Mouse (Mus musculus): Measurements from ENCODE around the gene Gfpt2. TPM values are rescaled to one million over a fixed set of nuclear protein-coding genes. Genes with fewer than 3 reads are reported as not detected.
A peak's percentile ranks its signal among the peaks of the same experiment; 100 is the strongest.

The Gfpt2 gene
- total and polyA plus RNA-seq, 3 experiments, result 0.04 TPM; not detected in 2

- DNase-seq (ENCODE audit: extremely low read depth), result peak; percentile 66
- H3K4me2 ChIP-seq (ENCODE audit: insufficient read depth, low read depth, poor library complexity, severe bottlenecking), result peak overlapping the region; percentile 64
- H3K79me2 ChIP-seq (replicated peaks; ENCODE audit: control insufficient read depth, extremely low read depth, insufficient read depth, poor library complexity, severe bottlenecking), result no peaks in the 10 kb centered on the region
- no peaks in the 10 kb centered on the region for H3K9me3 ChIP-seq (replicated peaks; ENCODE audit: low read length)
- peaks cover 1% of the 10 kb centered on the region for H3K27me3 ChIP-seq (replicated peaks)
- H3K4me1 ChIP-seq (ENCODE audit: control insufficient read depth in 1 of 2, insufficient read depth in 2 of 2), result peaks cover 7 to 32% of the 10 kb centered on the region in 2 experiments
- in situ Hi-C loops (cut with MboI; ENCODE audit: low pct_ligation_motif_present, low pct_unique_long_range_greater_than_20kb, low sequenced_read_pairs), result no loop called here
- H3K27ac ChIP-seq (ENCODE audit: insufficient read depth, low read depth), result no peak overlapping the region
- H3K4me3 ChIP-seq (replicated peaks in 1 of 3; ENCODE audit: low read depth in 2 of 3, low read length in 2 of 3, poor library complexity in 1 of 3), result no peak overlapping the region
- TF ChIP-seq EP300 (IDR thresholded peaks at IDR 0.05; ENCODE audit: low read length) (peak; percentile 42; the same call in 1 of the 2 replicates), ELF1 (IDR thresholded peaks at IDR 0.05; ENCODE audit: low read depth, low read length) (peak; percentile 14; the same call in 1 of the 2 replicates), ZNF384 (IDR thresholded peaks at IDR 0.05; ENCODE audit: low read depth, low read length) (peak; percentile 92), SIN3A (IDR thresholded peaks at IDR 0.05; ENCODE audit: low read length) (peak; percentile 27; the same call in 1 of the 2 replicates), RCOR1 (conservative IDR thresholded peaks at IDR 0.05; ENCODE audit: low read depth, low read length) (0 out of 2 replicates have a peak, but pooled peaks have one; percentile 66), PAX5 (IDR thresholded peaks at IDR 0.05; ENCODE audit: low read length) (no peak), MXI1 (IDR thresholded peaks at IDR 0.05; ENCODE audit: low read depth, low read length) (no peak), ZKSCAN1 (IDR thresholded peaks at IDR 0.05; ENCODE audit: borderline replicate concordance, low read depth, low read length) (no peak), IRF4 (IDR thresholded peaks at IDR 0.05; ENCODE audit: low read depth, low read length) (peak; percentile 87), UBTF (IDR thresholded peaks at IDR 0.05; ENCODE audit: low read depth, low read length) (peak; percentile 49; the same call in 1 of the 2 replicates), CTCF (conservative IDR thresholded peaks at IDR 0.05 in 1 of 2, IDR thresholded peaks at IDR 0.05 in 1 of 2; ENCODE audit: low read depth in 2 of 2, low read length in 2 of 2) (no peak), MEF2A (IDR thresholded peaks at IDR 0.05; ENCODE audit: borderline replicate concordance, low read depth, low read length) (peak; percentile 79), RAD21 (IDR thresholded peaks at IDR 0.05; ENCODE audit: low read depth, low read length) (no peak), GABPA (IDR thresholded peaks at IDR 0.05; ENCODE audit: insufficient replicate concordance, low read depth, low read length) (no peak), POLR2A (IDR thresholded peaks at IDR 0.05; ENCODE audit: low read depth, low read length) (no peak), HCFC1 (IDR thresholded peaks at IDR 0.05; ENCODE audit: low read depth, low read length) (peak; percentile 37; the same call in 1 of the 2 replicates), MAX (IDR thresholded peaks at IDR 0.05; ENCODE audit: low read length) (no peak), USF1 (IDR thresholded peaks at IDR 0.05; ENCODE audit: low read depth, low read length) (no peak), TCF12 (IDR thresholded peaks at IDR 0.05; ENCODE audit: low read depth, low read length) (0 out of 2 replicates have a peak, but pooled peaks have one; percentile 39), POLR2AphosphoS2 (IDR thresholded peaks at IDR 0.05; ENCODE audit: low read depth, low read length) (no peak), KAT2A (IDR thresholded peaks at IDR 0.05; ENCODE audit: insufficient replicate concordance, low read length) (no peak), ZC3H11A (IDR thresholded peaks at IDR 0.05; ENCODE audit: low read depth, low read length) (no peak), E2F4 (IDR thresholded peaks at IDR 0.05; ENCODE audit: insufficient replicate concordance, low read depth, low read length) (no peak), TBP (conservative IDR thresholded peaks at IDR 0.05; ENCODE audit: low read depth, low read length) (peak; percentile 85), JUN (IDR thresholded peaks at IDR 0.05; ENCODE audit: insufficient read depth, low read depth, low read length) (0 out of 2 replicates have a peak, but pooled peaks have one; percentile 0), JUND (conservative IDR thresholded peaks at IDR 0.05; ENCODE audit: low read depth, low read length) (0 out of 2 replicates have a peak, but pooled peaks have one; percentile 34), NRF1 (IDR thresholded peaks at IDR 0.05; ENCODE audit: low read depth, low read length) (no peak), MAZ (IDR thresholded peaks at IDR 0.05; ENCODE audit: low read depth, low read length) (no peak), ZMIZ1 (IDR thresholded peaks at IDR 0.05; ENCODE audit: low read depth, low read length) (no peak), ETS1 (conservative IDR thresholded peaks at IDR 0.05; ENCODE audit: low read depth, low read length) (peak; percentile 53; the same call in 1 of the 2 replicates), NELFE (IDR thresholded peaks at IDR 0.05; ENCODE audit: low read depth, low read length) (no peak), CHD2 (IDR thresholded peaks at IDR 0.05; ENCODE audit: low read length) (no peak), BHLHE40 (IDR thresholded peaks at IDR 0.05; ENCODE audit: low read depth, low read length) (0 out of 2 replicates have a peak, but pooled peaks have one; percentile 20), USF2 (conservative IDR thresholded peaks at IDR 0.05; ENCODE audit: low read depth, low read length) (no peak), CHD1 (IDR thresholded peaks at IDR 0.05; ENCODE audit: low read depth, low read length) (no peak), MYC (IDR thresholded peaks at IDR 0.05; ENCODE audit: low read depth, low read length) (no peak), MAFK (IDR thresholded peaks at IDR 0.05; ENCODE audit: insufficient replicate concordance, low read length) (no peak), SMC3 (IDR thresholded peaks at IDR 0.05; ENCODE audit: low read depth, low read length) (no peak)
- peak overlapping the region; percentile 29; the same call in 1 of the 2 replicates for H3K9ac ChIP-seq (ENCODE audit: insufficient read depth, low read depth)
- no peaks in the 10 kb centered on the region for H3K36me3 ChIP-seq (replicated peaks in 1 of 2; ENCODE audit: control insufficient read depth in 1 of 2, insufficient read depth in 1 of 2, low read length in 1 of 2)
- dilution Hi-C loops (cut with MboI; ENCODE audit: extremely low pct_ligation_motif_present, extremely low pct_unique_long_range_greater_than_20kb, low sequenced_read_pairs), result no loop called here
These were observed 23.1 kb upstream of the Gfpt2 start for GRCm38 (mm10) chr11:49770676-49771550.

Data from CH12.LX (cell line).